Mouse (Mus musculus) neural tube, embryonic 13.5 days (tissue): ENCODE results near the gene Bloc1s4. TPM values are rescaled to one million over a fixed set of nuclear protein-coding genes. Genes with fewer than 3 reads are reported as not detected.

Experiments
- ATAC-seq: fragments of 200-750 bp; cut with Nextera tagmentation; 2 replicates; pipeline ENCODE4 v1.8.0; 2017; ENCODE audit warnings: low read depth, mild to moderate bottlenecking, moderate TSS enrichment, moderate library complexity
- H3K27ac ChIP-seq: fragments of 300-500 bp; sonication (generic); replicated peaks from 2 replicates; pipeline ENCODE4 v1.5.1; 2015; ENCODE audit warnings: moderate library complexity, mild to moderate bottlenecking, inconsistent platforms
- H3K27me3 ChIP-seq: fragments of 300-500 bp; sonication (generic); 2 replicates; pipeline ENCODE4 v1.6.1; 2015; ENCODE audit warnings: mild to moderate bottlenecking, inconsistent platforms
- H3K36me3 ChIP-seq: fragments of 300-500 bp; sonication (generic); 2 replicates; pipeline ENCODE4 v1.6.1; 2015; ENCODE audit warnings: mild to moderate bottlenecking, inconsistent platforms
- H3K4me1 ChIP-seq: fragments of 300-500 bp; sonication (generic); replicated peaks from 2 replicates; pipeline ENCODE4 v1.6.1; 2015; ENCODE audit warnings: inconsistent platforms
- H3K4me2 ChIP-seq: fragments of 300-500 bp; sonication (generic); 2 replicates; pipeline ENCODE4 v1.6.1; 2015; ENCODE audit warnings: inconsistent platforms, mild to moderate bottlenecking, moderate library complexity
- H3K4me3 ChIP-seq: fragments of 300-500 bp; sonication (generic); 2 replicates; pipeline ENCODE4 v1.5.1; 2015; ENCODE audit warnings: mild to moderate bottlenecking, inconsistent platforms
- H3K9ac ChIP-seq: fragments of 300-500 bp; sonication (generic); 2 replicates; pipeline ENCODE4 v1.6.1; 2015; ENCODE audit warnings: moderate library complexity, mild to moderate bottlenecking, inconsistent platforms
- H3K9me3 ChIP-seq: fragments of 300-500 bp; sonication (generic); 2 replicates; pipeline ENCODE4 v1.6.1; 2016; ENCODE audit warnings: inconsistent platforms
- WGBS: fragments of 180-500 bp; shearing (Covaris S2); methylation state at CpG from one replicate; pipeline ENCODE4 v1.1.7; 2015; 5-methylcytosine and 5-hydroxymethylcytosine counted together
- polyA plus RNA-seq: library from polyadenylated mRNA; unstranded; fragments of >200 nt; fragmentation: Nextera tagmentation; extraction: Ambion mirVana; gene quantifications from 2 replicates; pipeline ENCODE4 v1.2.1, GENCODE M21; 2015

Bloc1s4 gene
- polyA plus RNA-seq, 1 experiment from 2014 or later, result 26.8 TPM

GRCm38 (mm10) chr5:36769603-36770002 is 21.2 kb upstream of the Bloc1s4 start:
- Histone ChIP-seq H3K36me3 (no peaks in the 10 kb centered on the region), H3K4me3 (no peak overlapping the region), H3K4me2 (no peak overlapping the region), H3K9me3 (no peaks in the 10 kb centered on the region), H3K9ac (no peak overlapping the region), H3K27me3 (no peaks in the 10 kb centered on the region), H3K27ac (no peak overlapping the region), H3K4me1 (peaks cover 15% of the 10 kb centered on the region)
- 78% methylated on average over 3 of the region's 3 CpGs for WGBS
- ATAC-seq, result no peak

DNA sequence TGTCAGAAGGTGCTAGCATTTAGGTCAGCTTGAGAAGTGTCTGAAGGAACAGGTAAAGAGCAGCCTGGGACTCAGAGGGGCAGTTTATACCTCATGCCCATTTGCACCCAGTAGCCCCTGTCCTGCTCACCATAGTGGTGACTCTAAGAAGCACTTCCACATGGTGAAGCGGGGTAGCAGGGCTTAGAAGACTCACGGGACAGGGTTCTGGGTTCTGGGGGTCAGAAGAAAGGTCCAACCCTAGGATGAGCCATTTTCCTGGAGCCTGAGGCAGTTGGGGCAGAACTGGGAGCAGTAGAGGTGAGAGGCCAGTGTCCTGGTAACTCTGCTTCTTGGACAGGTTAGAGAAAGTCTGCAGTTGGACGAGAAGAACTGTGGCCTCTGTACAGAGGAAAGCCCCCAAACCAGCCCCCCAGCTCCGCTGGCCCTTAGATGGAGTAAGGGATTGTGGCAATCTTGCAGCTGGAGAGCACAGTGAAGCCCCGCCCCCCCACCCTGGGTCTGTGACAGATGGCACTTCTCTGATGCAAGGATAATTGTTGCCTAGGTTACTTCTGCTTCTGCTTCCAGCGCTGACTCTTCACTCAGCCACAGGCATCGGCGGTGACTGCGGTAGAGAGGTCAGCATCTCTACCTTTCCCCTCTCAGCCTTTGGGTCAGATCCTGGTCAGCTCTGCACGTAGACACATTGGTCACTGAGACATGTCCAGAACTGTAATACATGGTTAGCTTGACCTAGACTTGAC is 18.7 kb upstream of the Bloc1s4 start:
- no peaks in the 10 kb centered on the region for H3K27me3 ChIP-seq
- peaks cover 26% of the 10 kb centered on the region for H3K4me1 ChIP-seq
- 0 out of 2 replicates have a peak overlapping the region, but pooled peaks have one; percentile 42 for H3K27ac ChIP-seq
- no peak overlapping the region for H3K4me2 ChIP-seq
- no peak overlapping the region for H3K9ac ChIP-seq
- no peaks in the 10 kb centered on the region for H3K9me3 ChIP-seq
- ATAC-seq, result peak; percentile 82
- H3K36me3 ChIP-seq, result no peaks in the 10 kb centered on the region
- H3K4me3 ChIP-seq, result no peak overlapping the region
- 21% methylated on average over 10 of the region's 10 CpGs for WGBS

DNA sequence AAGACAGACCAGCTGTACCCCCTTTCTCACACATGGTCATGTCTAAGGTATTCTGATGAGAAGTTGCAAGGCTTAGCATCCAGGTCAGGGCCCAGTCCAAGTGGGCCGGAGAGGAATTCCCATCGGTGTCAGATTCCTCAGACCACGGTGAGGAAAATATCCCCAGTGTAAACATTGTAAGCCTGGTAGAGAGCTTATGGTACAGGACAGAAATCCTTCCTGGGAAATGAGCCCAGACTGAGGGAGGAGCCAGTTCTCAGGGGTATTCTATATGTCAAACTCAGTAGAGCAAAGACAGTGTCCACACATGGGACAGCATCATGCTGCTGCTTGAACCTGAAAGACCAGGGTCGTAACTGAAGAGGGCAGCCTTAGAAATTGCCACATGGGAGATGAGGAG is 11.4 kb upstream of the Bloc1s4 start:
- no peaks in the 10 kb centered on the region; the same call in 1 of the 2 replicates for H3K27me3 ChIP-seq
- no peaks in the 10 kb centered on the region for H3K9me3 ChIP-seq
- peaks cover 12% of the 10 kb centered on the region for H3K4me1 ChIP-seq
- no peak overlapping the region for H3K4me3 ChIP-seq
- H3K27ac ChIP-seq, result no peak overlapping the region
- no peak overlapping the region for H3K9ac ChIP-seq
- WGBS, result 77% methylated on average over 4 of the region's 4 CpGs
- no peak for ATAC-seq
- no peak overlapping the region for H3K4me2 ChIP-seq
- H3K36me3 ChIP-seq, result no peaks in the 10 kb centered on the region

DNA sequence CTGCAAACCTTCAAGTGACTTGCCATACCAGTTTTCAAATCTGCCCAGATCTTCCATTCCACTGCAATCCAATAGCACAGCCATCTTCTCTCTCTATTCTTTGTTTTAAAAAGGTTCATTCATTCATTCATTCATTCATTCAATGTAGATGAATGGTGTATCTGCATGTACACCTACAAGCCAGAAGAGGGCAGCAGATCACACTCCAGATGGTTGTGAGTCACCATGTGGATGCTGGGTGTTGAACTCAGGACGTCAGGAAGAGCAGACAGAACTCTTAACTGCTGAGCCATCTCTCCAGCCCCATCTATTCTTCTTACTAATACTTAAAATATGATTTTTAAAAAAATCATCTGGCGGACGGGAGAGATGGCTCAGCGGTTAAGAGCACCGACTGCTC is 8.6 kb upstream of the Bloc1s4 start:
- WGBS, result 71% methylated on average over 5 of the region's 5 CpGs
- H3K4me1 ChIP-seq, result no peaks in the 10 kb centered on the region
- no peak overlapping the region for H3K4me2 ChIP-seq
- no peak for ATAC-seq
- H3K9ac ChIP-seq, result no peak overlapping the region
- H3K27me3 ChIP-seq, result peaks cover 6% of the 10 kb centered on the region
- no peak overlapping the region for H3K4me3 ChIP-seq
- no peak overlapping the region for H3K27ac ChIP-seq
- H3K36me3 ChIP-seq, result no peaks in the 10 kb centered on the region
- no peaks in the 10 kb centered on the region for H3K9me3 ChIP-seq

DNA sequence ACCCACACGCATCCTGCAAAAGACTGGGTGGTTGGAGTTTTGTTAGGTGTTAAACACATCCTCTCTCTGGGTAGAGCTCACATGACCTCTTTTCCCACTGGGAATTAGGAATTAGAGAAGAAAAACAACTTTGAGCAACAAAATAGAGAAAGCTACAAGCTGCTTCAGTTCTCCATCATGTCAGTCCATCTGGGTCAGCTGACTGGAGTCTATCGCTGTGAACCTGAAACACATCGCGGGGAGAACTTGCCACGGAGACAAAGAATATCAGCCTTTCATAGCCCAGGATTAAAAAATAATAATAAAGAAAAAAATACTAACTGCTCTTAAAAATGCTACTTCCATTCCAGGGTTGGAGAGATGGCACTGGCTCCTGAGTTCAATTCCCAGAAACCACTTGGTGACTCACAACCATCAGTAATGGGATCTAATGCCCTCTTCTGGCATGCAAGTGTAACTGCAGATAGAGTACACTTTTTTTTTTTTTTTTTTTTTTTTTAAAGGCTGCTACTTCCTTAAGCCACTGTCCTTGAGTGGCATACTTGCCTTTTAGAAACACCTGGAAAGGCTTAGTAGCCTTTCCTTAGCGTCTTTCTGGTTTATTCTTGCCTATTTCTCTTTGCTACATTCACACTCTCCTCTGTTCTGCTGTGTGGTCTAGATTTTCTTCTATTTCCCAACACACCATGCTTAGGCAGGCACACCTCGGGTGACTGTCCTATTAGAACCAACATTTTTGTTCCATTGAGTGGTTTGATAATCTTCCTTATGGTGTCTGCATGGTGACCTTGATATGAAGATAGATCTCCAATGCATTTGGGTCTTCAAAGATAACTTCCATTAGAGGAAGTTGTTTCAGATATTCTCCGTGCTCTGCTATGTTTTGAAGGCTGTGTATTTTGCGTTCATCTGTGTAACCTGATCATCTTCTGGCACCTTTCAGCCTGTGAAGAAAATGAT is 1.9 kb upstream of the Bloc1s4 start:
- H3K9me3 ChIP-seq, result no peaks in the 10 kb centered on the region
- no peak overlapping the region for H3K4me2 ChIP-seq
- no peak overlapping the region for H3K4me3 ChIP-seq
- no peak overlapping the region for H3K27ac ChIP-seq
- H3K27me3 ChIP-seq, result peaks cover 13% of the 10 kb centered on the region
- peaks cover 20% of the 10 kb centered on the region for H3K4me1 ChIP-seq
- no peak overlapping the region for H3K9ac ChIP-seq
- no peak for ATAC-seq
- no peaks in the 10 kb centered on the region for H3K36me3 ChIP-seq
- 77% methylated on average over 9 of the region's 9 CpGs for WGBS

DNA sequence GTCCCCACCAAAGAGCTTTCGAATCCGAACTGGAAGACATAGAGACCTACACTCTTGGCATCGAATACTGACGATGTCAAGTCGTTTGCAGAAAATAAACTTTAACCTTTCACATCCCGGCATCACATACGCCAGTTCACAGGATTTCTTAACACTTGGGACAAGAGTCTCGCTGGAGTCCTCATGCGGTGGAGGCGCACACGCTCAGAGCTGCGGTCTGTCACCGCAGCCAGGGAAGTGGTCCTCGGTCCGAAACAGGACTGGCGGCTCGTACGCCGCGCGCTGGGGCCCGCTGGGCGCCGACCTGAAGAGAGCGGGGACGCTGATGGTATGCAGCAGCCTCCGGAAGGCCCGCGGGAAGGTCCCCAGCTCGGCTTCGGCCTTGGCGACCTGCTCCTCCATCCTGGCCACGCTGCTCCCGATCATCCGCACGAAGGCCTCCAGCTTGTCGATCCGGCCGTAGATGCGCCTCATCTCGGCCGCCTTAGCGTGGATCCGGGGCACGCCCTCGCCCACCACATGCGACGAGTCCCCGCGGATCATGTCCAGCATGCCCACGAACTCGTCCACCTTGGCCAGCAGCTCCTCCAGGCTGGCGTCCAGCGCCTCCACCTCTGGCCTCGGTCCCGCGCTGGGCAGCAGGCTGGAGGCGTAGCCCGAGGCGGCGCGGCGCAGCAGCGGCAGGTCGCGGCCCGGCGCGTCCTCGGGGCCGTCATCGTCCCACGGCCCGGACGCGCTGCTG is 485 bp downstream of the Bloc1s4 start:
- Histone ChIP-seq H3K27ac (no peak overlapping the region; the same call in 1 of the 2 replicates), H3K4me2 (peak overlapping the region; percentile 100), H3K9me3 (no peaks in the 10 kb centered on the region), H3K27me3 (peaks cover 13% of the 10 kb centered on the region), H3K9ac (peak overlapping the region; percentile 91), H3K4me3 (peak overlapping the region; percentile 97), H3K4me1 (peaks cover 20% of the 10 kb centered on the region), H3K36me3 (no peaks in the 10 kb centered on the region)
- peak; percentile 29 for ATAC-seq
- 3% methylated on average over 76 of the region's 76 CpGs for WGBS

DNA sequence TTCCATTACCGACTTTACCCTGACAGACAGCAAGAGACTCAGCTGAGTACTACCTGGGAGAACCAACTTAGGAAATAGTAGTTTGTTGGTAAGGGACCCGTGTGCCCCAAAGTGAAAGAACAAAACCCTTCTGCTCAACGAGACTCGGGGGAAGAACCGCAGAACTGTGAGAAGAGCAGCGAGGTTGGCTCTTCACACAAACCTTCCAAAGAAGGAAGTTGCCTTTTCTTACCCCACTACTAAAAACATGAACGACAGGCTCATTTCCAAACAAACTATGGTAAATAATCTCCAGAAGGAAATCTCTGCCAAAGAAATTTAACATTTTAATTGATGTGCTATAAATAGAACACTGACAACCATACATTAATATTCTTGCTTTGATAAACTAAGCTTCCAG is 1.4 kb downstream of the Bloc1s4 start:
- WGBS, result 84% methylated on average over 7 of the region's 7 CpGs
- no peaks in the 10 kb centered on the region for H3K9me3 ChIP-seq
- peak overlapping the region; percentile 97 for H3K4me3 ChIP-seq
- H3K9ac ChIP-seq, result no peak overlapping the region
- ATAC-seq, result no peak
- peaks cover 7% of the 10 kb centered on the region for H3K27me3 ChIP-seq
- no peak overlapping the region for H3K27ac ChIP-seq
- no peaks in the 10 kb centered on the region for H3K36me3 ChIP-seq
- H3K4me1 ChIP-seq, result peaks cover 22% of the 10 kb centered on the region
- H3K4me2 ChIP-seq, result peak overlapping the region; percentile 100

GRCm38 (mm10) chr5:36742126-36742848 is 6.2 kb downstream of the Bloc1s4 start:
- Histone ChIP-seq H3K9ac (no peak overlapping the region), H3K27me3 (no peaks in the 10 kb centered on the region), H3K36me3 (no peaks in the 10 kb centered on the region), H3K4me2 (no peak overlapping the region), H3K27ac (no peak overlapping the region), H3K4me3 (no peak overlapping the region), H3K4me1 (peaks cover 16% of the 10 kb centered on the region), H3K9me3 (no peaks in the 10 kb centered on the region)
- WGBS, result 40% methylated on average over 16 of the region's 16 CpGs
- ATAC-seq, result no peak

GRCm38 (mm10) chr5:36739829-36740228 is 8.6 kb downstream of the Bloc1s4 start:
- H3K27ac ChIP-seq, result no peak overlapping the region
- no peak overlapping the region for H3K4me2 ChIP-seq
- H3K27me3 ChIP-seq, result no peaks in the 10 kb centered on the region
- H3K9me3 ChIP-seq, result no peaks in the 10 kb centered on the region
- no peak overlapping the region for H3K9ac ChIP-seq
- H3K36me3 ChIP-seq, result no peaks in the 10 kb centered on the region
- no peak overlapping the region for H3K4me3 ChIP-seq
- no peak for ATAC-seq
- 0 out of 2 replicates have a peak, but pooled peaks cover 3% of the 10 kb centered on the region for H3K4me1 ChIP-seq
- 71% methylated on average over 4 of the region's 4 CpGs for WGBS

- 0 out of 2 replicates have a peak, but pooled peaks cover 3% of the 10 kb centered on the region for H3K4me1 ChIP-seq
- 70% methylated on average over 16 of the region's 16 CpGs for WGBS
- no peak overlapping the region for H3K9ac ChIP-seq
- H3K27ac ChIP-seq, result no peak overlapping the region; the same call in 1 of the 2 replicates
- ATAC-seq, result peak; percentile 65
- no peak overlapping the region for H3K4me2 ChIP-seq
- H3K9me3 ChIP-seq, result no peaks in the 10 kb centered on the region
- H3K4me3 ChIP-seq, result no peak overlapping the region
- H3K27me3 ChIP-seq, result no peaks in the 10 kb centered on the region
- H3K36me3 ChIP-seq, result no peaks in the 10 kb centered on the region
These were observed 9.4 kb downstream of the Bloc1s4 start for GRCm38 (mm10) chr5:36738799-36739615.

GRCm38 (mm10) chr5:36737765-36738164 is 10.7 kb downstream of the Bloc1s4 start:
- Histone ChIP-seq H3K27me3 (no peaks in the 10 kb centered on the region), H3K9me3 (no peaks in the 10 kb centered on the region), H3K9ac (no peak overlapping the region), H3K4me3 (no peak overlapping the region), H3K27ac (no peak overlapping the region), H3K36me3 (no peaks in the 10 kb centered on the region), H3K4me1 (0 out of 2 replicates have a peak, but pooled peaks cover 3% of the 10 kb centered on the region), H3K4me2 (no peak overlapping the region)
- WGBS, result 54% methylated on average over 4 of the region's 4 CpGs
- no peak for ATAC-seq
